Mouse (Mus musculus) embryo, embryonic 10 days (tissue): ENCODE data around the gene Tbc1d2.
"Not testable (repeated sequence)": the region's sequence is repeated elsewhere in the genome, so short reads cannot be mapped to it uniquely, and the experiment has no call there.

ENCODE experiments used
- DNase-seq: peaks from one replicate; pipeline ENCODE4 v3.0.0-alpha.2; 2015; ENCODE audit warnings: low spot score

Tbc1d2 gene

GRCm38 (mm10) chr4:46642924-46643675 lies 6.9 kb downstream of the Tbc1d2 start:
- no peak for DNase-seq

- no peak for DNase-seq
Observed at GRCm38 (mm10) chr4:46641283-46641682, 8.7 kb downstream of the Tbc1d2 start.

DNA sequence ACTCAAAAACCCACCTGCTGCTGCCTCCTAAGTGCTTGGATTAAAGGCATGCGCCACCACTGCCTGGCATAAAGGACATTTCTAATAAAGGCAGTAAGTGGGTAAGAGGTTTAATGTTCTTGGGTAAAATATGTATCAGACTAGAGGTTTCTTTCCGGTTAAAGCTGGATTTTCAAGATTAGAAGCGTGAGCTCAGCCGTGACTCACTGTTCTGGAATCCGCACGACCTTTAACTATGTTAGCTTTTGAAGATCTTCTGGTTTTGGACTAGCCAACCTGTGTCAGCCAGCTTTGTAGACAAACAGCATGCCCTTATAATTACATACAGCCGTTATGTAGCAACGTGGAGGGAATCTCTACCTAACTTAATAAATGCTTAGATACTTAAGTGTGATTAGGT lies 10.1 kb downstream of the Tbc1d2 start:
- DNase-seq, result no peak

DNA sequence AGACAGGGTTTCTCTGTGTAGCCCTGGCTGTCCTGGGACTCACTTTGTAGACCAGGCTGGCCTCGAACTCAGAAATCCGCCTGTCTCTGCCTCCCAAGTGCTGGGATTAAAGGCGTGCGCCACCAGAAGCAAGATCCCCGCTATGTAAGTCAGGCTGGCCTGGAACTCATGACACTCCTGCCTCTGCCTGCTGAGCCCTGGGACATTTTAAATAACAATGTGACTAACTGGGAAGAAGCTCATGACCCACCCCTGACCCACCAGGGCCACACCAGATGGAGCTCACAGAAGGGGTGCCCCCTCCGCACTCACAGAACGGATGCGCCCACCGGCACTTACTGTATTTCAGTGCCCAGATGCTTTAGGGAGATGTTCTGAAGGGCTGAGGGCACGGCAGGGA lies 12.8 kb downstream of the Tbc1d2 start:
- not testable (repeated sequence) for DNase-seq

DNA sequence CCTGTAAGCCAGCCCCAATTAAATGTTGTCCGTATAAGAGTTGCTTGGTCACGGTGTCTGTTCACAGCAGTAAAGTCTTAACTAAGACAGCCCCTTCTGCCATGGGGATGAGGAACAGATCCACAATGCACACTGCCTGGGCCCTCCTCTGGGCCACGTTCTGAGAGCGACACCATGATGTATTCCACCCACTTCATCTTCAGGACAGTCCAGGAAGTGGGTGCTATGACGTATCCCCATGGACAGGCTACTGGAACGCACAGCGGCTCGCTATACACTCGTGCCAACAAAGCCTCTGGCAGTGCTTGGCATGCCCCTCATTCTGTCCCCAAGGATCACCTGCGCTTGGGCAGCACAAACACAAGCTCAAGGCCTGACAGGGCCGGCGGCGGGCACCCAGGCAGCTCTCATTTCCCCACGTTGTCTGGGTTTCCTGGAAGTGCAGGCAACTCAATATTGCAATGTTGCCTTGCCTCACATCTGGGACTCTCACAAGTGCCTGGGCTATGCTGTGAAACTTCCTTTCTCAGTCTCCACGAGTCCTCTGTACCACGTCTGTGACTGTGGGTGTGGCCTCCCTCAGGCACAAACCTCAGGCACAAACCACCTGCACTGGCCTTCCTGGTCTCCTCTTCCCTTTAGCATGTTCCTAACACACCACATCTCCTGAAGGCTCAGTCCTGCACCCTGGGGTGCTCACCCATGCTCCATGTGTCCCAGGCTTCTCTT lies 14.1 kb downstream of the Tbc1d2 start:
- no peak for DNase-seq

DNA sequence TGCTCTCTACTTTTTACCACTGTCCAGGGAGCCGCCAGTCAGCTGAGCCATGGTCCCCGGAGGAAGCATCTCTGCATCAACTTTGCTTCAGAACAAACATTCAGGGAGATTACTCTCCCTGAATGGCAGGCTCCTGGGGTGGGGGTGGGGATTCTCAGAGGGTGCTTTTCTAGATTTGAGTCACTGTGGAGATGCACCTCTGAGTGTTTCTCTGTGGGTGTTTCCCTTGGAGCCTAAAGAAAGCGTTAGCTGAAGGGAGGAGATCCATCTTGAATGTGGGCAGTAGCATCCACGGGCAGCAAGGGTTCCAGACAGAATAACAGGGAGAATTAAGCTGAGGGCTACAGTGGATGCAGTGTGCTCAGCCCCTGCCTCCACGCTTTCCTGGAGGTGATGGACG lies 15.1 kb downstream of the Tbc1d2 start:
- DNase-seq, result no peak

- DNase-seq, result not testable (repeated sequence)
Observed at GRCm38 (mm10) chr4:46633565-46633964, 16.4 kb downstream of the Tbc1d2 start.

DNA sequence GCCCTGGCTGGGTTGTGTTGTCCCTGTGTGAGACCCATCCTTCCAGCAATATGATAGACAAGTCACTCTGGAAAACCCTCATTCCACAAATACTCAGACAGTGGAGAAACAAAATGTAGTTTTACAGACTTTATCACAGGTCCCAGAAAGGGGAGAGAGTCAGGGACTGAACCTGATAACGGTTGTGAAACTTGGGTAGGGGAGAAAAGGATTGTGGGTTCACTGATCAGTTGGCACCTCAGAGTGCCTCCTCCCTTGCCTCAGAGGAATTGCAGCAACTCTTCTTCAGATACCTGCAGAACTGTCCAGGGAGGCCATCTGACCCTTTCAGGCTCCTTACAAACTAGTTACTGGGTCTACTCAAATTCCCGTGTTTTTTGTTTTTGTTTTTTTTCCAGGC lies 17.5 kb downstream of the Tbc1d2 start:
- DNase-seq, result no peak

- peak; percentile 21 for DNase-seq
Observed at GRCm38 (mm10) chr4:46630390-46630789, 19.6 kb downstream of the Tbc1d2 start.

DNA sequence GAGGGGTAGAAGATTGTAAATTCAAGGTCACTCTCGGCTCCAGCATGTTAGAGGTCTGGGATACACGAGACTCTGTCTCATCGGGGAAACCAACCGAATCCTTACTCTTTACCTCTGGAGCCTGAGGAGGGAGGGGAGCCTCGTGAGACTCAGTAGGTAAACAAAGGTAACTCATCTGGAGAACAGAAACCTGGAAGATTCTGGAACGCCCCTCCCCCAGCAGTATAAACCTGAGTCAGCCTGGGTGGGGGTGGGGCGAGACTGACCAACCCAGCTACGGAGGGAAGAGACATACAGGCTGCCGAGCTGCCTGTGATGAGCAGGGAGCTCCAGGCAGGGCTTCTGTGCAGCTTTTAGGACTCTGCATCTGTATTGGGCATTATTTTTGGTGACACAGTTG lies 21.1 kb downstream of the Tbc1d2 start:
- DNase-seq, result no peak

GRCm38 (mm10) chr4:46628081-46628480 lies 21.9 kb downstream of the Tbc1d2 start:
- DNase-seq, result no peak

DNA sequence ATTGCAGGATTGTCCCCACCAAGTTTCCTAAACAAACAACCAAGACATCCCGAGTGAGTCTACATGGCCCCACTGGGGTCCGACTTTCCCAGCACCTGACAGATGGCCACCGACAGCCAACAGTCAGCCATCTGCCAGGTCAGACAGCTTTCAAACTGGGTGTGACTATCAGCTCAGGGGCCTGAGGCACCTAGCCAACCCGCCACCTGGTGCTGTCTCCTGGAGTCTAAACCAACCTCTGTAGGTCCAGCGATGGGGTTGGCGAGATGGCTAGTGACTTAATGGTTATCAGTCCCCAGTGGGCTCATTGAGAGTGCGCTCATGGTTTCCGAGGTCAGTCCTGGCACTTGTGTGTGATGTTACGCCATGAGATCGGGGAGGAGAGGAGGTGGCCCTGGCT lies 24.9 kb downstream of the Tbc1d2 start:
- no peak for DNase-seq

DNA sequence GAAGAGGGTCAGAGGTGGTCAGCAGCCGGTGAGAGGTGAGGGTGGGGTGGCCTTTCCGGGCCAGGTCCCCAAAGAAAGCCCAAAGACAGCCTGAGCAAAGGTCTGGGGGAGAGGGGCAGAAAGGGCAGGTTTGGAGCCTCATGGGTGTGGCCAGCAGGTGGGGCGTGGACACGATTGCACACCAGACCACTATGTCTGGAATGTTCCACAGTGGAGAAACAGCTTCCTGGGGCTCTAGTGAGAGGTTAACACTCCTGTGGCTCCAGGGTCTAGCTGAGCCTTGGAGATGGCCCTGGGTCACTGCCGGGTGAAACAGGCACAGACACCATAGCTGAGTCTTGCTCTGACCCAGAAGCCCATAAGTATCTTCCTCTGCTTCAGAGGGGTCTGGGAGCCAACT lies 27.0 kb downstream of the Tbc1d2 start:
- no peak for DNase-seq

DNA sequence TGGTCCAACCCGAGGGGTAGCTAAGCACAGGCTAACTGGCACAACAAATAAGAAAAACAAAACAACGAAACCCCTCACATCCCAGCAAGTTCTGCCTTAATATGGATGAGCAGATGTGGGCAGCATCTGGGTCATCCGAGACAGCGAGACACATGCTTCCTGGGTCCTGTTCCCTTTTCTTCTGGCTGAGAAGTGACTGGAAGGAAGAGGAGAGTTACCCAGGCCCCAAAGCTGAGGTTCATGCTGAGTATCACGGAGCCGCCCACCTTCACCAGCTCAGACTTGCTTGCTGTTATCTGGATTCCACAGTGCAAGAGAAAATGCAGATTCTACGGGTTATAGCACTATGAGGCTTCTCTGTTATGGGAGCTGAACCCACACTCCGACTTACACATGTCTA lies 29.1 kb downstream of the Tbc1d2 start:
- DNase-seq, result no peak

GRCm38 (mm10) chr4:46620330-46620729 lies 29.7 kb downstream of the Tbc1d2 start:
- peak; percentile 65 for DNase-seq

- DNase-seq, result no peak
Observed at GRCm38 (mm10) chr4:46618196-46618817, 31.7 kb downstream of the Tbc1d2 start.

- DNase-seq, result no peak
Observed at GRCm38 (mm10) chr4:46617408-46617807, 32.6 kb downstream of the Tbc1d2 start.

- DNase-seq, result no peak
Observed at GRCm38 (mm10) chr4:46614641-46615040, 35.4 kb downstream of the Tbc1d2 start.

GRCm38 (mm10) chr4:46613618-46614017 lies 36.4 kb downstream of the Tbc1d2 start:
- no peak for DNase-seq

- peak; percentile 94 for DNase-seq
Observed at GRCm38 (mm10) chr4:46611181-46611580, 38.8 kb downstream of the Tbc1d2 start.

GRCm38 (mm10) chr4:46607601-46608000 lies 42.4 kb downstream of the Tbc1d2 start:
- no peak for DNase-seq

GRCm38 (mm10) chr4:46605451-46605850 lies 44.6 kb downstream of the Tbc1d2 start:
- DNase-seq, result no peak

GRCm38 (mm10) chr4:46602704-46603103 lies 47.3 kb downstream of the Tbc1d2 start:
- DNase-seq, result no peak
